Mouse (Mus musculus) kidney, postnatal 0 days (tissue): ENCODE measurements around the gene Serpinb9f. TPM values are rescaled to one million over a fixed set of nuclear protein-coding genes. Genes with fewer than 3 reads are reported as not detected.
"Not testable (repeated sequence)": the region's sequence is repeated elsewhere in the genome, so short reads cannot be mapped to it uniquely, and the experiment has no call there.

Experiments
- ATAC-seq: fragments of 200-750 bp; cut with Nextera tagmentation; replicated peaks from 2 replicates; pipeline ENCODE4 v1.8.0; 2017; ENCODE audit warnings: low read depth, moderate number of reproducible peaks, moderate TSS enrichment, moderate library complexity; ENCODE audit not compliant: low FRiP score
- DNase-seq: peaks from one replicate; pipeline ENCODE4 v3.0.0-alpha.2; 2016; ENCODE audit warnings: low spot score
- H3K27ac ChIP-seq: fragments of 300-500 bp; sonication (generic); 2 replicates; pipeline ENCODE4 v1.5.1; 2014; ENCODE audit warnings: mild to moderate bottlenecking
- H3K27me3 ChIP-seq: fragments of 300-500 bp; sonication (generic); 2 replicates; pipeline ENCODE4 v1.6.1; 2014; ENCODE audit warnings: low read length, mixed read lengths; ENCODE audit not compliant: insufficient read depth
- H3K36me3 ChIP-seq: fragments of 300-500 bp; sonication (generic); 2 replicates; pipeline ENCODE4 v1.6.1; 2014; ENCODE audit warnings: low read length, mixed read lengths; ENCODE audit not compliant: insufficient read depth
- H3K4me1 ChIP-seq: fragments of 300-500 bp; sonication (generic); replicated peaks from 2 replicates; pipeline ENCODE4 v1.6.1; 2014; ENCODE audit warnings: antibody characterized with exemption, low read length, mixed read lengths; ENCODE audit not compliant: insufficient read depth
- H3K4me2 ChIP-seq: fragments of 300-500 bp; sonication (generic); 2 replicates; pipeline ENCODE4 v1.6.1; 2014; ENCODE audit warnings: mild to moderate bottlenecking, low read length, moderate library complexity, mixed read lengths
- H3K4me3 ChIP-seq: fragments of 300-500 bp; sonication (generic); replicated peaks from 2 replicates; pipeline ENCODE4 v1.5.1; 2014; ENCODE audit warnings: low read depth, low read length
- H3K9ac ChIP-seq: fragments of 300-500 bp; sonication (generic); 2 replicates; pipeline ENCODE4 v1.6.1; 2014; ENCODE audit warnings: low read depth, low read length
- H3K9me3 ChIP-seq: fragments of 300-500 bp; sonication (generic); replicated peaks from 2 replicates; pipeline ENCODE4 v1.6.1; 2016; ENCODE audit warnings: low read length, inconsistent platforms, mixed read lengths
- WGBS: fragments of 180-500 bp; shearing (Covaris S2); extraction: QIAGEN DNeasy Blood & Tissue Kit; methylation state at CpG from one replicate; pipeline ENCODE4 v1.1.7; 2014; 5-methylcytosine and 5-hydroxymethylcytosine counted together
- polyA plus RNA-seq: library from polyadenylated mRNA; unstranded; fragments of >200 nt; fragmentation: Nextera tagmentation; extraction: Ambion mirVana; gene quantifications from 2 replicates; pipeline ENCODE4 v1.2.1, GENCODE M21; 2015

Gene Serpinb9f
- polyA plus RNA-seq = not detected in 2 replicates

DNA sequence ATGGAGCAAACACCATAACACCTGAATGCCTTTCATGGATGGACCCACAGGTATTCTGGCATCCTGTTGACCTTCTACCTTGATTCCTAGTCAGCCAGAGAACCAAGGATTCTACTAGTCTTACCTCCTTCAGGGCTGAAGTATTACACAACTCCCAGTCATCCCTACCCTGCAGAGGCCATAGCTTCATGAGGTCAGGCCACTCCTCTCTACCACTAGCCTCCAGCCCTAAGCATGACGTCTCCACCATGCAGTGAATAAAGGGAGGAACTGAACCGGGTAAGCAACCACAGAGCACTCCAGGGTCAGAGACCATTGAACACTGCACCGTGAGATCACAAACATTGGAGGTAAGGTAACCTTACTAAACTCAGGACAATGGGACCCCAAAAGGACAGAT lies at the start of gene Serpinb9f:
TSS of gene Serpinb9f (plus strand) at position 301 of the 400 bp plus-strand sequence.
- H3K27me3 ChIP-seq, DNase-seq, H3K36me3 ChIP-seq, H3K4me3 ChIP-seq, H3K9ac ChIP-seq, ATAC-seq, H3K4me2 ChIP-seq, H3K4me1 ChIP-seq, H3K9me3 ChIP-seq, H3K27ac ChIP-seq: not testable (repeated sequence)
- WGBS = 83% methylated on average over 3 of the region's 3 CpGs

DNA sequence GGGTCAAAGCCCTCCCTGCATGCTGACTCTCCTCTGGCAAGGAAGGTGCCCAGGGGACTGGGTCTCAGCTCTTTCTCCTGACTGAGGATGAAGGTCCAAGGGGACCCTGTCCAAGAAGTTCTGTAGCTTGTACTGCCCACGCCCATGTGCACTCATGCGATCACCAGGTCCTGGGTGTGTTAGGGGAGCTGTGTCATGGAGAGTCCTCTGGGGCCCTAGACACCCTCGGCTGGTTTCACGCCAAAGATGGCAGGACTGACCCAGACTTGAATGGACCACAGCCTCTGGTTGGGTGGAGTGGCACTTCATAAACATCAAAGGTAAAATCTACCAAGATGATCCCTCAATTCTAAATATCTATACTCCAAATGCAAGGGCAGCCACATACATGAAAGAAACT lies 15.2 kb upstream of the Serpinb9f start:
- H3K4me2 ChIP-seq, H3K4me1 ChIP-seq, H3K4me3 ChIP-seq, H3K27ac ChIP-seq, H3K9me3 ChIP-seq, DNase-seq, ATAC-seq, H3K36me3 ChIP-seq, H3K27me3 ChIP-seq, H3K9ac ChIP-seq: not testable (repeated sequence)
- 87% methylated on average over 4 of the region's 4 CpGs for WGBS

DNA sequence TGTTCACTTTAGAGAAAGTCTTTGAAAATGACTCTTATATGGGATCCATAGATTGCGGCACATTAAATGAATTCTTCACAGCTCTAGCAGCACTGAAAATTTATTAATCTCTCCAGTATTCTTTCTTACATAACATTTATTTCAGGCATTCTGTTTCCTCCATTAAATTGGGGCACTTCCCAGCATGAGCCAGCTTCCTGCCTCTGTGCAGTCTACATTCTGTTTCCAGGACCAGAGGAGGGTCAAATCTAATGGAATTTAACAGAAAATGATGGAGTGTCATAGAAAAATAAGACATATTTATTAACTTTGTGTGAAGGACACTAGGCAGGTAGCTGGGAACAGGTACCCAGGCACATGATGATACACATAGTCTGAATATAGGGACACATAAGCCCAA lies 32.8 kb downstream of the Serpinb9f start:
- DNase-seq, ATAC-seq, H3K4me2 ChIP-seq, H3K27ac ChIP-seq, H3K9ac ChIP-seq, H3K4me3 ChIP-seq, H3K36me3 ChIP-seq, H3K27me3 ChIP-seq, H3K4me1 ChIP-seq, H3K9me3 ChIP-seq: not testable (repeated sequence)
- WGBS = no CpG with 5 or more reads among the region's 1 CpGs

Other genes starting within 250 kb of the Serpinb9f start
- gene Serpinb1b, start 245.5 kb upstream of the Serpinb9f start, polyA plus RNA-seq = not detected in 2 replicates
- gene Serpinb9c, start 164.3 kb upstream of the Serpinb9f start, polyA plus RNA-seq = not detected in 2 replicates
- not detected in 2 replicates for gene Serpinb9d, start 131.1 kb upstream of the Serpinb9f start, polyA plus RNA-seq
- not detected in 2 replicates for gene Serpinb9e, start 74.5 kb upstream of the Serpinb9f start, polyA plus RNA-seq
- not detected in 2 replicates for gene Gm11397, start 71.7 kb downstream of the Serpinb9f start, polyA plus RNA-seq
- not detected in 2 replicates for gene Serpinb9g, start 160.7 kb downstream of the Serpinb9f start, polyA plus RNA-seq